Mouse (Mus musculus): ENCODE measurements at regions not wholly inside any gene's neighbourhood (a gene's known extent, or its start where the extent isn't known, plus 50 kb on each side); places are given as distances from the start of the nearest gene placed in this dataset.

DNA sequence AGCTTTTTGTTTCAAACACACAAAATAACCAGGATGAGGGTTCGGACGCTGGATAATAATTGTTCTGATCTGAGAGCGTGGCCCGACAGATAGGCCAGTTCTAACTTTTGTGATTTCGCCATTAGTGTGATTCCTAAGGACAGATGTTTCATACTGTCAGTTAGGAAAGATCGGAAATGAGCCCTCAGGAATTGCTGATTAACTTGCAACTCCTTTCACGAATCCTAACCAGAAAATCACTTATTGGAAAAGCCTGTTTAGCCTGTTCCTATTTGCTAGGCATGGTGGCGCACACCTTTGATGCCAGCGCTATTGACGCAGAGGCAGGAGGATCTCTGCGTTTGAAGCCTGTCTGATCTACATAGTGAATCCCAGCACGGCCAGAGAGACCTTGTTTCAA is 75.4 kb upstream of the Otx2 start:
- TF ChIP-seq CTCF (conservative IDR thresholded peaks at IDR 0.05; ENCODE audit: low read length) (no peak), NANOG (IDR thresholded peaks at IDR 0.05; ENCODE audit: borderline replicate concordance, low read length) (no peak)
